Mouse (Mus musculus) urinary bladder, adult 18-20 months (tissue): ENCODE results near the gene Sept7.
"Not testable (repeated sequence)": the region's sequence is repeated elsewhere in the genome, so short reads cannot be mapped to it uniquely, and the experiment has no call there.

Experiments
- DNase-seq, 2 experiments: peaks; one replicate each; pipeline ENCODE4 v3.0.0; 2022; ENCODE audit warnings: low spot score in 2 of 2, mixed read lengths in 2 of 2

Gene Sept7

GRCm38 (mm10) chr9:25260411-25260810 lies 8.2 kb downstream of the Sept7 start:
- DNase-seq, result no peak

- no peak for DNase-seq
These were observed 8.7 kb downstream of the Sept7 start for GRCm38 (mm10) chr9:25260979-25261378.

DNA sequence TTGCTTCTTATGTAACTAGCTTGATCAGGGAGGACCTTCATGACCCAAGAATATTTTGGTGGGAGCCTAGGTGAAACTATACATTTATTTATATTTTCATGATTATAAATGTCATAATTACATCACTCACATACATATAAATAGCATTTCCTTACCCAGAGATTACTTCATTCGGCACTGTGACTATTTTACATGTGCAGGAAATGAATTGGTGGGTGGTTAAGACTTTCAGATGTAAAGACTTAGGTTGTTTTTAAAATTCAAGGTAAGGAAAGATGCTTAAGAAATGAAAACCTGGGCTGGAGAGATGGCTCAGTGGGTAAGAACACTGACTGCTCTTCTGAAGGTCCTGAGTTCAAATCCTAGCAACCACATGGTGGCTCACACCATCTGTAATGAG lies 9.8 kb downstream of the Sept7 start:
- DNase-seq, result no peak

GRCm38 (mm10) chr9:25265795-25266194 lies 13.6 kb downstream of the Sept7 start:
- no peak for DNase-seq

- no peak for DNase-seq
These were observed 14.9 kb downstream of the Sept7 start for GRCm38 (mm10) chr9:25267133-25267532.

DNA sequence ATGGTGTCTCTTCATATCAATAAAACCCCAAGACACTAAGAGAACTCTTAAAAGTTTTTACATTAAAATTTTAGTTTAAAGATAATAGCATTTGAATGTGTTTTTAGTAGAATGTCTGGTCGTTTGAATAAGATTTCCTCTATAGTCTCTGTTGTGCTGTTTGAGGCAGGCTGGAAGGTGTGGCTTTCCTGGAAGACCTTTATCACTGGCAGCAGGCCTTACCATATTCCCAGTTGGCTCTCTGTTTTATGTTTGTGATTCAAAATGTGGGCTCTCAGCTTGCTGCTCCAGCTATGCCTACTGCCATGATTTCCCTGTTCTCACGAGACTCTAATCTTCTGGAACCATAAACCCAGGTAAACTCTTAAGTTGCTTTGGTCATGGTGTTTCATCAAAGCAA lies 15.3 kb downstream of the Sept7 start:
- DNase-seq, result no peak

DNA sequence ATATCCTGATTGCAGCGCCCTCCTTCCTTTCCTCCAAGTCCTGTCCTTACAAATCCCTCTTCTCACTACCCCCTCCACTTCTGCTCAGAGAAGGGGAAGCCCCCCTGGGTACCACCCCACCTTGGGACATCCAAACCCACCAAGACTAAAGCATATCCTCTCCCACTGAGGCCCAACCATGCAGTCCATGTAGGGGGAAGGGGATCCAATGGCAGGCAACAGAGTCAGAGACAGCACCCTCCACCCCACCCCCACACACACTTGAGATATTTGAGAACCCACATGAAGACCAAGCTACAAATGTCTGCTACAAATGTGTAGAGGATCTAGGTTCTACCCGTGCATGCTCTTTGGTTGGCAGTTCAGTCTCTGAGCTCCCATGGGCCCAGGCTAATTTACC lies 19.7 kb downstream of the Sept7 start:
- DNase-seq, result no peak

DNA sequence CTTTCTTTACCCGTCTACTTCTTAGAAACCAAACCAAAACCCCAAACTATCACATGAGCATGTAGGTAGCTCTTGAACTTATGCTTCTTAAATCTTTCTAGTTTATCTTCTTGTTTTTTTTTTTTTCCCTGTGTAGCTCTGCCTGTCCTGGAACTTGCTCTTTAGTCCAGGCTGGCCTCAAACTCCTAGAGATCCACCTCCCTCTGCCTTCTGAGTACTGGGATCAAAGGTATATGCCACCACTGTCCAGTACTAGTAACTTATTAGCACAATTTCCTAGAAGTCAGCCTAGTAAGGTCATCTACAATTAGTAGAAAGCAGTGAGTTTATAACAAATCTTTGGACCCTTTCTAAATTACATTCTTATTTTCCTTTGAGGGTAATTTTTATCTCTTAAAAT lies 37.6 kb downstream of the Sept7 start:
- DNase-seq, result no peak

- DNase-seq, result no peak
These were observed 57.4 kb downstream of the Sept7 start for GRCm38 (mm10) chr9:25309505-25310182.

DNA sequence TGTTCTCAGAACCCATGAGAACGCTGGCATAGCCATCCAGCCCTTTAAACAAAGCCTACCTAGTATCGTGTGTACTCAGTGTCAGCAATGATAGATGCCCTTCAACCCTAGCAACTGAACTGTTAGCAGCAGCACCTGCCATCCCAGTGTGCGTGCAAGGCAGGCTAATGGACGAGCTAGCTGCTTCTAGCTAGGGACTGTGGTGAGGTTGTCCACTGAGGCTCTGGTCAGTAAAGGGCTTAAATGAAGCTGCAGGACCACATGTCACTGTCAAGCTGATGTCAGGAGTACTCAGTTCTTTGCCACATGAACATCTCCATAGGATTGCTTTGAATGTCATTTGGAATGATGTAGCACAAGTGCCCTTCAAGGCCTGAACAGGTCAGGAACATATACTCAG lies 62.1 kb downstream of the Sept7 start:
- DNase-seq, result no peak

GRCm38 (mm10) chr9:25317827-25318505 lies 65.7 kb downstream of the Sept7 start:
- DNase-seq, result peak; percentile 26 to 35

DNA sequence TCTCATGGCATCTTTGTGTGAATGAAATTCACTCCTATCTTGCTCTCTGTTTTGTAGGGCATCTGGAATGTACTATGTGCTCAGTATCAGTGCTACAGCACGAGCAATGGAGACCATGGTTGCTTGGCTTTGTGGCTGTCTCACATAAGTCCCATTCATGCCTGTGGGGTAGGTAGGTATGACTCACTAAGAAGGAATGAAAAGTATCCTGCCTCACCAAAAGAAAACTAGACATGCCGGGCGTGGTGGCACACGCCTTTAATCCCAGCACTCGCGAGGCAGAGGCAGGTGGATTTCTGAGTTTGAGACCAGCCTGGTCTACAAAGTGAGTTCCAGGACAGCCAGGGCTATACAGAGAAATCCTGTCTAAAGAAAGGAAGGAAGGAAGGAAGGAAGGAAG lies 67.4 kb downstream of the Sept7 start:
- DNase-seq, result not testable (repeated sequence)

GRCm38 (mm10) chr9:25327727-25328370 lies 75.6 kb downstream of the Sept7 start:
- no peak for DNase-seq

DNA sequence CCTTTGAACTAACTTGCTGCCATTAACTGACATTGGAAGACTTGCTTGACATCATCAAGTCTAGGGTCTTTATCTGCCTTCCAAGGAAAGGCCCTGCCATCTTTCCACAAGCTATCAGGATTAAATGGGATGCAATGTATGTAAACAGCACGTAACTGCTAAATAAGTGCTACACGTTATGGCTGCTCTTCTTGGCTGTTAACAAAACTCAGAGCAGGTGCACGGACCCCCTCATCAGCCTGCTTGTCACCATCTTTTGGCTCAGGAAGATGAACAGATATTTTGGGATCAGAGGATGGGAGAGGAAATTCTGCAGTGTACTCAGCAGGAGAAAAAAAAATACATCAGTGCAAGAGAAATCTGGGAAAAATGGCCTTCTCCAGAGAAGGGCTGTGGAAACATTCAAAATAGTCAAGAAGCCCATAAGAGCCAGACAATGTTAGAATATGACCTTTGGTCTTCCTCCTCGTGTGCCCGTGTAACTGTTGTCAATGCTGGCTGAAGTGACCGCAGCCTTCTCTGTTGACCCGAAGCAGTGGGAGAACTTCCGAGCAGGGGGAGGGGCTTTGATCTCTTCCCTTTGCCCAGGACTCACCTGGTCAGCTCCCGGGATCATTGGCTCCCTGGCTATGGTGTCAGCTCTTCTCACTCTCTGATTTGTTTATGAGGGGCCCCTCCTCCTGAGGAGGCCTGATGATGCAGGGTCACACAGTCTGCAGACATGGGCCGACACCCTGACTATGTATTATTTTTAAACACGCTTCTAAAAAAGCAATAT lies 76.9 kb downstream of the Sept7 start:
- no peak for DNase-seq

GRCm38 (mm10) chr9:25337436-25338198 lies 85.4 kb downstream of the Sept7 start:
- no peak for DNase-seq

DNA sequence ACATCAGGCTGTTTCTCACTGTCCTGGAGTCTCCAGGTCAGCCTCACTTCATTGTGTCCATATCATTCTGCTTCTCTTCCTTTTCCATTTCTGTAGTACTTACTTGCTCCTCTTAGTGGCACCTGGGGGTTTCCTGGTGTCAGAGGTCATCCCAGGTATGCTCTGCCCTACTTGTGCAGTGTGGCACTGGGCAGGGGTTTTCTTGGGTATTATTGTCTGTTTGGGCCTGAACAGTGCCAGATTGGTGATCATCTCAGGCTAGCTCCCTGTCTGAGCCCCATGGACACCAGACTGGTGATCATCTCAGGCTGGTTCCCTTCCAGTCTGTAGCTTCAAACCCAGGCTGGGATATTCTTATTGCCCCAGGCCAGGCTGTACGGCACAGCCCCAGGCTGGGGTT lies 88.2 kb downstream of the Sept7 start:
- DNase-seq, result no peak

DNA sequence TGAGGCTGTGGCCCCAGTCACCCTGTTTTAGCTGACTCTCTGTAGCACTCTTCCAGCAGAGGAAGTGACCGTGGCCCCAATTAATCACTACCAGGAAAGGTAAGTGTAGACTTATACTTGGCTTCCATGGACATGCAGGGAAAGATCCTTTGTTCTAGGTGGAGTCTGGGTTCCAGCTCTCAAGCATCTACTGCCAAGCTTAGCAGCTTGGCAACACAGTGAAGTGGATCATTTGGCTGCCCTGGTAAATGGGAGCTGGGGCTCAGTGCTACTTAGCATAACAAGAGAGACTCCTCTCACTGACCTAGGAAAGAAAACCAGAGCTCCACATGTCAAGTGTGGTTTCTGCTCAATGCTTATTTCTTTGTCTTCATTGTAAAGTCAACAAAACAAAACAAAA lies 101.5 kb downstream of the Sept7 start:
- no peak for DNase-seq

GRCm38 (mm10) chr9:25355806-25356205 lies 103.6 kb downstream of the Sept7 start:
- DNase-seq, result no peak

GRCm38 (mm10) chr9:25357589-25357988 lies 105.3 kb downstream of the Sept7 start:
- DNase-seq, result no peak

DNA sequence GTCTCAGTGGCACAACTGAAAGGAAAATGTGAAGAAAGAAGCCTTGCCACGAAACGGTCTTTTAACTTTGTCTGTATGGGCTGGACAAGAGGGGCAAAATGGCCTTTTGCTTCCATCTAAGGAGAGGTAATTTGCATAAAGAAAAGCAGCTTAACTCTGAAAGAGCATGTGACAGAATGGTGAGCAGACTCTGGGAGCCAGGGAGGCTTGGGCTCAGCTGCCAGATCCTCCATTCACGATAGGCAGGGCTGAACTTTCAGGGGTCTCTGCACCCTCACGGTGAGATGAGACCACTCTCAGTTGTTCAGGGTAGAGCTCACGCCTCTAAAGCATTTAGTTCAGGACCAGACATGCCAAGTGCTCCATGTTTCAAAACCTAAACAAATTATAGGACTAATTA lies 105.8 kb downstream of the Sept7 start:
- DNase-seq, result no peak
